Mouse (Mus musculus) ovary, adult 2 months (tissue): Measurements from ENCODE around the gene Ing4. TPM values are rescaled to one million over a fixed set of nuclear protein-coding genes. Genes with fewer than 3 reads are reported as not detected.

Experiments
- polyA plus RNA-seq: library from polyadenylated mRNA; depleted of rRNA; stranded (reverse); fragments of >200 nt; gene quantifications from 2 replicates; pipeline ENCODE4 v1.2.3, GENCODE M21; 2012; rRNA removed

The Ing4 gene
- polyA plus RNA-seq, result 48.6 and 50.5 TPM in 2 replicates

DNA sequence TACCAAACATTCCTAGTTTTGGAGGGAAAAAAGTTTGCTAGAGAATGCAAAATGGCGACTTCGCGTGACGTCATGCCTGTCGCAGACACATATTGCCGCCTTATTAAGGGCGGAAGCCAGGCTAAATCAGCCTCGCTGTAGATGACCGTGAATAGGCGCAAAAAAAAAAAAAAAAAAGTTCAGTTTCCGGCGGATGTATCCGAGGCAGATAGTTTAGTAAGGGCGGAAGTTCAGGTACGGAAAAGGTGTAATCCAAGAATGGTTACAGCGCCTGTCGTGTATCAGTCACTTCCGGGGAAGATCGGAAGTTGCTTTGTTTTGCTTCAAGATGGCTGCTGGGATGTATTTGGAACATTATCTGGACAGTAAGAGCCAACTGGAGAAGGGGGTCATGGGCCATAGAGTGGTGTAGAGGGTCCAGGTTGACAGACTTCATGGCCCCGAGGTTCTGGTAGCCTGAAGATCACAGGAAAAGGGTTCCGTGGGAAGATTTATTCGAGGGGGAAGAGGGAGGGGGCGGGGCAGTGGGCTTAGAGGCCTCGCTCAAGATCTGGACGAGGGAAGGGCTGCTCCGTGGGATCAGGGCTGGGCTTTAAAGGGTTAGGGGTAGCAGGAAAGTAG, at the start of gene Ing4:
Gene Ing4, plus strand, starts transcription at position 228 of the 621 bp plus-strand sequence.

DNA sequence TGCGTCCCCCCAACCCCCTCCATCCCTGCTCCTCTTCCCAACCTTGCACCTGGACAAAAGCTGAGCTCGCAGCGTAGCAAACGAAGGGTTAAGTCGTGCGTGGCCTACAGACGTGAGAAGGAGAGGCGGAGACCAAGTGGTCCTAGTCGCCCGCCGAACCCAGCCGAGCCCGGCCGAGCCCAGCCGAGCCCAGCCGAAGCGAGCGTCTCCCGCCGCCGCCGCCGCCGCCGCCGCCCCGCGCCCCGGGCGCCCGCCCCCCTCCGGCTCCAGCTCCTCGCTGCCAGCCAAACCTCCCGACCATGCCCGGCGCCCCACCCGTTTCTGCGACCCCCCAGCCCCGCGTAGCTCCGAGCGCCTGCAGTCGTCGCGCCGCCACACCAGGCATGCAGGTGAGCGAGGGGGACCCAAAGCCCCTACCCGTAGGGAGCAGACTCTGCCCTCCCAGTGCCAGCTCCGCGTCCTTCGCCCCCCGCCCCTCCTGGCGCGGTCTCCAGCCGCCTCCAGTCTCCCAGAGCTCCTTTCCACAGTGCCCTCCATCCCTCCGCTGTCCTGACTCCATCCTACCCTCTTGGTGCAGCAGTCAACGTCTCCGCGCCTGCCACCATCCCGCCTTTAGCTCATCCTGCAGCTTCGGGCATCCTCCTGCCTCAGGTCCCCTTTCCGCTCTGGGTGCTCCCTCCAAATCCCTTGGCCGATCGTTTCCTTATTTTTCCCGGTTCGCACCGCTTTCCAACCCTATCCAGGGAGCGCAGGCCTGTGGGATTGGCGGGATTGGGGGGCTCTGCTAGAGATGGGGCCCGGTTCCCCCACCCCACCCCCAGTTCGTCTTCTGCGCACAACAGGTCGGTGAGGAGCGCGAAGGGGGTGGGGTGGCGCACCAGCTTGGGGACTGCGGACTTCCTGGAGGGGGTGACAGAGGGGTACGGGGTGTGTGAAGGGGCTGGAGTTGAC, 42.7 kb upstream of the Ing4 start, which contains the start of gene Pianp:
Gene Pianp, plus strand, starts transcription at position 144 of the 951 bp plus-strand sequence.

DNA sequence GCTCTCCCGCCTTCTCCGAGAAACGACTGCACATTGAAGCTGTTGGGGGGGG, 30.6 kb upstream of the Ing4 start, which contains the start of gene Zfp384:
Gene Zfp384, plus strand, starts transcription at position 17 of the 52 bp plus-strand sequence.

DNA sequence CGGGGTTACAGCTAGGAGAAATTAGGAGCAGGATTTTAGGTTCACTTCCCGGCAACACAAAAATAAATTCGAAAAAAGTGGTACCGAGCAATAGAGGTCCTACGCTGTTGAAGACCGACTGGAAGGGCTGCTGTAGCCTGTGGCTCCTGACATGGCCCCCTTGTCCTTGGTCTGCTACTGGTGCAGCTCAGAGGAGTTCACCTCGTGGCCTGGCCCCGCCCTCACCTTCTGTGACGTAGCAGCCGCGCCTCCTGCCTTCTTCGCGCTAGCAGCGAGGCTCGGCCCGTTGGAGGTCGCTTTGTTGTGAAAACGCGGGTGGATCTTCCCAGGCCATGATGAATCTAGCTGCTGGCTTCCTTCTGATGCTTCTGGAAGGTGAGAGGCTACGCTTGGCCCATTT, 10.1 kb downstream of the Ing4 start, which contains the start of gene Acrbp:
Gene Acrbp, plus strand, starts transcription at position 12 of the 400 bp plus-strand sequence.

DNA sequence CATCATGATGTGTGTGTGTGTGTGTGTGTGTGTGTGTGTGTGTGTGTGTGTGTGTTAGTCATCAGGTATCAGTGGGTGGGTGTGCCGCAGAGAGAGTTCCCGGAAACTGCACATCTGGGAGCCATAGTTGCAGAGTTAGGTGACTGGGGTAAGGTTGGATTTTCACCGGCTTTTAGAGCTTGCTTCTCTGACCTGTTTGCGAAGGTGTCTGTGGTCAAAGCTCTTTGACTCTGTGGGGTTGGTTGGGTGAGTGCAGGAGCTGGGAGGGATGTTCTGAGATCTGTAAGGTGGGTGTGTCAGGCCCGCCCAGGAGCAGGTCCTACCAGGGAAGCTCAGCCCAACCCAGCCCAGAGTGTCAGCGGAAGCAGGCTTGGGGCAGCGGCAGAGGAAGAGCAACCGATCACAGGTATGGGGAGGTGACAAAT, 28.0 kb downstream of the Ing4 start, which contains the start of gene Lpar5:
Gene Lpar5, plus strand, starts transcription at position 350 of the 425 bp plus-strand sequence.

DNA sequence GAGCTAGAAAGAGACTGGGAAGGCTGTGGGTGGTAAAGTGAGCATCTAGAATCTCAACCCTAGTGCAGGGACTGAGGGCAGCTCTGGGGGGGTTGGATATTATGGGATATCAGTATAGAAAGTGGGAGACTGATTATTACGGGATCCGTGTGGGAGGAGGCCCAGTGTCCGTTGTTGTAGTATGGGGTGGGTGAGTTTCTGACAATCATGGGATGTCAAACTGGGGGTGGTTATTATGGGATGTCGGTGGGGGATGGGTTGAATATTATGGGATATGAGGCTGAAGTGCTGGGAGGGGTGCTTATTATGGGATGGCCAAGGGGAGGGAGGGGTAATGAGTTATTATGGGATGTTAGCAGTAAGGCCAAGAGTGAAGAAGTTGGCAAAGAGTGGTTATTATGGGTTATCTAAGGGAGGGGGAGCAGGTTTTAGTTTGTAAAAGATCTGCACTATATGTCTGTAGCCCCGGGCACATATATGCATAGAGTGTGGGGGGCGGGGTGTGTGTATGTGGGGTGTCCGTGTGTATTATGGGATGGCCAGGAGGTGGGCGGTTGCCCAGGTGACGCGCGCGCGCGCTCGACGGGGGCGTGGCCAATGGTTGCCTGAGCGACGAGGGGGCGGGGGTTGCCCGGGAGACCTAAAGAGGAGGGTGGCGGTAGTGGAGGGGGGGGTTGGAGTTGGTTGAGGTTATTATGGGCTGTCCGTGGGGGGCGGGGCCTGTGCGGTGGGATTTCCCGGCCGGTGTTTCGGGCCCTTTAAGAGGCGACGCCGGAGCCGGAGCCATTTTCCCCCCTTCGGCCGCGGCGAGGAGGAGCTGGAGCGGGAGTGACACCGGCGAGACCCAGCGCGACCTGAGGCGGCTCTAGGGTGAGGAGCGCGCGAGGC, 56.1 kb downstream of the Ing4 start, which contains the start of gene Chd4:
Gene Chd4, plus strand, starts transcription at position 591 of the 888 bp plus-strand sequence.

Other genes with a start within 250 kb of the Ing4 start
- 27.7 and 31.4 TPM in 2 replicates for gene Spsb2, start 231.1 kb upstream of the Ing4 start, polyA plus RNA-seq
- 353 and 433 TPM in 2 replicates for gene Tpi1, start 225.5 kb upstream of the Ing4 start, polyA plus RNA-seq
- 120 TPM in 2 replicates for gene Usp5, start 210.3 kb upstream of the Ing4 start, polyA plus RNA-seq
- 20.9 and 42.3 TPM in 2 replicates for gene Cdca3, start 210.2 kb upstream of the Ing4 start, polyA plus RNA-seq
- 0.98 and 1.0 TPM in 2 replicates for gene Gnb3, start 199.5 kb upstream of the Ing4 start, polyA plus RNA-seq
- gene P3h3, start 182.0 kb upstream of the Ing4 start, polyA plus RNA-seq, result 99.7 and 118 TPM in 2 replicates
- gene Gpr162, start 175.8 kb upstream of the Ing4 start, polyA plus RNA-seq, result 3.2 and 3.4 TPM in 2 replicates
- 1.4 and 1.6 TPM in 2 replicates for gene Cd4, start 151.5 kb upstream of the Ing4 start, polyA plus RNA-seq
- gene Lag3, start 128.1 kb upstream of the Ing4 start, polyA plus RNA-seq, result 8.3 and 8.4 TPM in 2 replicates
- 2,014 and 3,023 TPM in 2 replicates for gene Ptms, start 119.7 kb upstream of the Ing4 start, polyA plus RNA-seq
- gene Mlf2, start 108.4 kb upstream of the Ing4 start, polyA plus RNA-seq, result 367 and 376 TPM in 2 replicates
- 232 and 278 TPM in 2 replicates for gene Cops7a, start 74.2 kb upstream of the Ing4 start, polyA plus RNA-seq
- gene Pianp, start 43.1 kb upstream of the Ing4 start, polyA plus RNA-seq, result 5.2 and 10.1 TPM in 2 replicates
- gene Zfp384, start 30.6 kb upstream of the Ing4 start, polyA plus RNA-seq, result 70.1 and 85.2 TPM in 2 replicates
- gene Acrbp, start 9.9 kb downstream of the Ing4 start, polyA plus RNA-seq, result 18.8 and 27.3 TPM in 2 replicates
- gene Lpar5, start 28.2 kb downstream of the Ing4 start, polyA plus RNA-seq, result 5.5 and 5.9 TPM in 2 replicates
- 118 and 161 TPM in 2 replicates for gene Chd4, start 56.2 kb downstream of the Ing4 start, polyA plus RNA-seq
- 20.9 and 24.3 TPM in 2 replicates for gene Nop2, start 92.1 kb downstream of the Ing4 start, polyA plus RNA-seq
- 52.0 and 67.4 TPM in 2 replicates for gene Iffo1, start 105.5 kb downstream of the Ing4 start, polyA plus RNA-seq
- 2,908 and 2,970 TPM in 2 replicates for gene Gapdh, start 126.7 kb downstream of the Ing4 start, polyA plus RNA-seq
- 65.1 and 85.6 TPM in 2 replicates for gene Ncapd2, start 151.9 kb downstream of the Ing4 start, polyA plus RNA-seq
- gene Mrpl51, start 152.0 kb downstream of the Ing4 start, polyA plus RNA-seq, result 49.6 and 65.4 TPM in 2 replicates
- gene Vamp1, start 175.8 kb downstream of the Ing4 start, polyA plus RNA-seq, result 12.0 and 13.6 TPM in 2 replicates
- gene Tapbpl, start 192.1 kb downstream of the Ing4 start, polyA plus RNA-seq, result 11.3 and 16.8 TPM in 2 replicates
- gene Cd27, start 197.2 kb downstream of the Ing4 start, polyA plus RNA-seq, result 0.50 and 0.63 TPM in 2 replicates
- gene Tuba3a, start 246.3 kb downstream of the Ing4 start, polyA plus RNA-seq, result 6.7 and 7.2 TPM in 2 replicates